Mouse (Mus musculus): ENCODE results near the gene Nrp1. TPM values are rescaled to one million over a fixed set of nuclear protein-coding genes. Genes with fewer than 3 reads are reported as not detected.

Gene Nrp1
- total RNA-seq, 2 experiments from 2014 or later: 88.3 to 107 TPM

Small RNA genes within 50 kb of the gene (microRNA-seq; reads per million reads assigned to microRNA genes)
- gene Mir1903: 0.38 to 0.54 reads per million in 2 experiments

All from heart, adult 18-20 months (tissue).